Mouse (Mus musculus) embryonic facial prominence, embryonic 14.5 days (tissue): ENCODE measurements around the gene Cdyl2. TPM values are rescaled to one million over a fixed set of nuclear protein-coding genes. Genes with fewer than 3 reads are reported as not detected.

Source experiments
- ATAC-seq: fragments of 200-750 bp; cut with Nextera tagmentation; 2 replicates; pipeline ENCODE4 v1.8.0; 2017; ENCODE audit warnings: low read depth, moderate number of reproducible peaks, moderate TSS enrichment
- DNase-seq: peaks from one replicate; pipeline ENCODE4 v3.0.0-alpha.2; 2015; ENCODE audit warnings: low spot score
- H3K27ac ChIP-seq: fragments of 300-500 bp; sonication (generic); replicated peaks from 2 replicates; pipeline ENCODE4 v1.5.1; 2014; ENCODE audit warnings: low read depth, mild to moderate bottlenecking, low read length, moderate library complexity
- H3K27me3 ChIP-seq: fragments of 300-500 bp; sonication (generic); replicated peaks from 2 replicates; pipeline ENCODE4 v1.6.1; 2014; ENCODE audit warnings: low read length; ENCODE audit not compliant: control insufficient read depth, insufficient read depth
- H3K36me3 ChIP-seq: fragments of 300-500 bp; sonication (generic); 2 replicates; pipeline ENCODE4 v1.6.1; 2014; ENCODE audit warnings: low read length, mixed read lengths; ENCODE audit not compliant: control insufficient read depth, insufficient read depth
- H3K4me1 ChIP-seq: fragments of 300-500 bp; sonication (generic); 2 replicates; pipeline ENCODE4 v1.6.1; 2014; ENCODE audit warnings: antibody characterized with exemption, low read length; ENCODE audit not compliant: control insufficient read depth, insufficient read depth
- H3K4me2 ChIP-seq: fragments of 300-500 bp; sonication (generic); 2 replicates; pipeline ENCODE4 v1.6.1; 2014; ENCODE audit warnings: low read depth, mild to moderate bottlenecking, low read length, moderate library complexity, mixed read lengths
- H3K4me3 ChIP-seq: fragments of 300-500 bp; sonication (generic); 2 replicates; pipeline ENCODE4 v1.5.1; 2014; ENCODE audit warnings: low read depth, mild to moderate bottlenecking, low read length
- H3K9ac ChIP-seq: fragments of 300-500 bp; sonication (generic); 2 replicates; pipeline ENCODE4 v1.6.1; 2014; ENCODE audit warnings: low read depth, mild to moderate bottlenecking, low read length, moderate library complexity, mixed read lengths
- H3K9me3 ChIP-seq: fragments of 300-500 bp; sonication (generic); 2 replicates; pipeline ENCODE4 v1.6.1; 2016; ENCODE audit warnings: low read length; ENCODE audit not compliant: control insufficient read depth
- WGBS: fragments of 180-500 bp; shearing (Covaris S2); extraction: QIAGEN DNeasy Blood & Tissue Kit; methylation state at CpG from one replicate; pipeline ENCODE4 v1.1.7; 2014; 5-methylcytosine and 5-hydroxymethylcytosine counted together
- polyA plus RNA-seq: library from polyadenylated mRNA; unstranded; fragments of >200 nt; fragmentation: Nextera tagmentation; extraction: Ambion mirVana; gene quantifications from 2 replicates; pipeline ENCODE4 v1.2.1, GENCODE M21; 2014

Gene Cdyl2
- polyA plus RNA-seq, 1 experiment from 2014 or later, result 9.3 TPM

- WGBS, result 88% methylated on average over 7 of the region's 7 CpGs
Measured at GRCm38 (mm10) chr8:116614901-116615300, 117.9 kb downstream of the Cdyl2 start.

GRCm38 (mm10) chr8:116606171-116606570 is 126.6 kb downstream of the Cdyl2 start:
- no peak overlapping the region for H3K4me3 ChIP-seq
- H3K36me3 ChIP-seq, result no peaks in the 10 kb centered on the region
- no peak overlapping the region for H3K9ac ChIP-seq
- H3K27me3 ChIP-seq, result no peaks in the 10 kb centered on the region
- 54% methylated on average over 8 of the region's 13 CpGs for WGBS
- ATAC-seq, result no peak
- no peaks in the 10 kb centered on the region for H3K4me1 ChIP-seq
- H3K9me3 ChIP-seq, result peaks cover 7% of the 10 kb centered on the region; the same call in 1 of the 2 replicates
- H3K4me2 ChIP-seq, result no peak overlapping the region
- DNase-seq, result no peak
- no peak overlapping the region for H3K27ac ChIP-seq

More at GRCm38 (mm10) chr8:116614901-116615300, 117.9 kb downstream of the Cdyl2 start:
- Histone ChIP-seq H3K9ac (no peak overlapping the region), H3K27me3 (no peaks in the 10 kb centered on the region), H3K4me2 (no peak overlapping the region), H3K27ac (no peak overlapping the region), H3K4me1 (no peaks in the 10 kb centered on the region), H3K9me3 (no peaks in the 10 kb centered on the region), H3K36me3 (no peaks in the 10 kb centered on the region), H3K4me3 (no peak overlapping the region)
- DNase-seq (no peak), ATAC-seq (no peak)

GRCm38 (mm10) chr8:116602806-116603205 is 130.0 kb downstream of the Cdyl2 start:
- Histone ChIP-seq H3K4me2 (no peak overlapping the region), H3K27ac (no peak overlapping the region), H3K4me3 (no peak overlapping the region), H3K4me1 (no peaks in the 10 kb centered on the region), H3K9ac (no peak overlapping the region), H3K36me3 (no peaks in the 10 kb centered on the region), H3K9me3 (peaks cover 7% of the 10 kb centered on the region; the same call in 1 of the 2 replicates), H3K27me3 (no peaks in the 10 kb centered on the region)
- ATAC-seq (no peak), DNase-seq (no peak)
- WGBS, result 93% methylated on average over 4 of the region's 4 CpGs

GRCm38 (mm10) chr8:116599728-116600127 is 133.1 kb downstream of the Cdyl2 start:
- ATAC-seq (no peak), DNase-seq (no peak)
- no peaks in the 10 kb centered on the region for H3K36me3 ChIP-seq
- H3K27ac ChIP-seq, result no peak overlapping the region
- peaks cover 7% of the 10 kb centered on the region; the same call in 1 of the 2 replicates for H3K9me3 ChIP-seq
- no peaks in the 10 kb centered on the region for H3K27me3 ChIP-seq
- WGBS, result 78% methylated on average over 6 of the region's 6 CpGs
- no peak overlapping the region for H3K9ac ChIP-seq
- H3K4me2 ChIP-seq, result no peak overlapping the region
- H3K4me3 ChIP-seq, result no peak overlapping the region
- no peaks in the 10 kb centered on the region for H3K4me1 ChIP-seq

GRCm38 (mm10) chr8:116591226-116591625 is 141.6 kb downstream of the Cdyl2 start:
- H3K4me1 ChIP-seq, result no peaks in the 10 kb centered on the region
- WGBS, result 78% methylated on average over 10 of the region's 10 CpGs
- H3K4me3 ChIP-seq, result no peak overlapping the region
- no peaks in the 10 kb centered on the region for H3K36me3 ChIP-seq
- H3K9ac ChIP-seq, result no peak overlapping the region
- no peak for ATAC-seq
- H3K9me3 ChIP-seq, result no peaks in the 10 kb centered on the region
- H3K4me2 ChIP-seq, result no peak overlapping the region
- no peak for DNase-seq
- H3K27me3 ChIP-seq, result no peaks in the 10 kb centered on the region
- H3K27ac ChIP-seq, result no peak overlapping the region

GRCm38 (mm10) chr8:116590546-116590945 is 142.2 kb downstream of the Cdyl2 start:
- no peaks in the 10 kb centered on the region for H3K4me1 ChIP-seq
- no peaks in the 10 kb centered on the region for H3K27me3 ChIP-seq
- DNase-seq, result no peak
- H3K4me3 ChIP-seq, result no peak overlapping the region
- no peak overlapping the region for H3K27ac ChIP-seq
- 79% methylated on average over 4 of the region's 4 CpGs for WGBS
- H3K9ac ChIP-seq, result no peak overlapping the region
- no peak overlapping the region for H3K4me2 ChIP-seq
- ATAC-seq, result no peak
- H3K36me3 ChIP-seq, result no peaks in the 10 kb centered on the region
- no peaks in the 10 kb centered on the region for H3K9me3 ChIP-seq

- 77% methylated on average over 14 of the region's 14 CpGs for WGBS
- Histone ChIP-seq H3K9ac (no peak overlapping the region), H3K4me3 (no peak overlapping the region), H3K4me1 (no peaks in the 10 kb centered on the region), H3K36me3 (no peaks in the 10 kb centered on the region), H3K9me3 (no peaks in the 10 kb centered on the region), H3K4me2 (no peak overlapping the region), H3K27ac (no peak overlapping the region), H3K27me3 (no peaks in the 10 kb centered on the region)
- DNase-seq, result no peak
- ATAC-seq, result no peak
Measured at GRCm38 (mm10) chr8:116590106-116590505, 142.7 kb downstream of the Cdyl2 start.

GRCm38 (mm10) chr8:116587616-116588468 is 144.9 kb downstream of the Cdyl2 start:
- Histone ChIP-seq H3K27ac (no peak overlapping the region), H3K4me2 (no peak overlapping the region), H3K4me1 (no peaks in the 10 kb centered on the region), H3K9me3 (no peaks in the 10 kb centered on the region), H3K27me3 (no peaks in the 10 kb centered on the region), H3K36me3 (no peaks in the 10 kb centered on the region; the same call in 1 of the 2 replicates), H3K4me3 (no peak overlapping the region), H3K9ac (no peak overlapping the region)
- 80% methylated on average over 19 of the region's 19 CpGs for WGBS
- DNase-seq (no peak), ATAC-seq (no peak)
